Mouse (Mus musculus) E14TG2a.4 (cell line): ENCODE results near the gene Dgkz.

Experiments
- CTCF ChIP-seq: conservative IDR thresholded peaks from 2 replicates; pipeline ENCODE4 v1.5.1; 2014; ENCODE audit warnings: low read length
- NANOG ChIP-seq: IDR thresholded peaks from 2 replicates; pipeline ENCODE4 v1.6.1; 2014; ENCODE audit warnings: borderline replicate concordance, low read length, mixed read lengths
- POU5F1 ChIP-seq: IDR thresholded peaks from 2 replicates; pipeline ENCODE4 v1.6.1; 2014; ENCODE audit warnings: low read length, borderline replicate concordance

DNA sequence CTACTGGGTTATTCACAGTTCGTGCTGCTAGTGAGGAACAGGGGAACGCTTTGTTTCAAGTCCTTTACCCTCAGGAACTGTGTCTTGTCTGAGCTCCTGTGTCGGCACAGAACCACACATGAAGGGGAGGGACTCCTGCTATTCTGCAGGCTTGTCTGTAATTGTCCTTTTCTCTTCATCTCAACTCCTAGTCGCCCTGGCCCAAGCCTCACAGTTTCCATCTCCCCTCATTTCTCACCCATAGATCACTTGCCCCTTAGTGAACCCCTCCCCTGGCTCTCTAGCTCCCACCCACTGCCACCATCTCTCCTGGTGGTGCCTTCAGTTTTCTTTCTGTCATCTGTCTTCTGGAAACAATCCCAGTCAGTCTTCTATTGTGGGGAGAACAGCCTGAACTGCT is 4.6 kb upstream of the Dgkz start:
- no peak for TF ChIP-seq CTCF
- TF ChIP-seq NANOG, result no peak
- no peak for TF ChIP-seq POU5F1
